Mouse (Mus musculus) erythroblast, embryonic 14.5 days (primary cell): ENCODE measurements around the gene S100a7a.

Experiments used
- GATA1 ChIP-seq: IDR thresholded peaks from 2 replicates; pipeline ENCODE4 v1.6.1; 2012; ENCODE audit warnings: low read length, inconsistent platforms, mixed read lengths
- TAL1 ChIP-seq: IDR thresholded peaks from 3 replicates; pipeline ENCODE4 v1.6.1; 2012; ENCODE audit warnings: low read length, inconsistent platforms, mixed read lengths

- TF ChIP-seq GATA1 (no peak), TAL1 (no peak)
Measured at GRCm38 (mm10) chr3:90609102-90609501, 44.7 kb upstream of the S100a7a start.
